Mouse (Mus musculus) cortical plate, adult 2 months (tissue): ENCODE measurements at regions not wholly inside any gene's neighbourhood (a gene's known extent, or its start where the extent isn't known, plus 50 kb on each side); places are given as distances from the start of the nearest gene placed in this dataset.

Source experiments
- H3K27ac ChIP-seq: fragments of 200-500 bp; 2 replicates; pipeline ENCODE4 v1.5.1; 2012; ENCODE audit warnings: low read length, control low read depth, inconsistent platforms; ENCODE audit not compliant: insufficient read depth
- H3K4me1 ChIP-seq: fragments of 200-500 bp; 2 replicates; pipeline ENCODE4 v1.6.1; 2011; ENCODE audit warnings: low read length; ENCODE audit not compliant: control insufficient read depth, insufficient read depth
- H3K4me3 ChIP-seq: fragments of 200-500 bp; 2 replicates; pipeline ENCODE4 v1.5.1; 2011; ENCODE audit warnings: mild to moderate bottlenecking, low read length, control low read depth; ENCODE audit not compliant: insufficient read depth
- CTCF ChIP-seq: fragments of 200-500 bp; IDR thresholded peaks from 2 replicates; pipeline ENCODE4 v1.5.1; 2011; ENCODE audit warnings: mild to moderate bottlenecking, control low read depth, low read length; ENCODE audit not compliant: insufficient read depth; ENCODE audit errors: extremely low read depth
- POLR2A ChIP-seq: fragments of 200-500 bp; IDR thresholded peaks from 2 replicates; pipeline ENCODE4 v1.6.1; 2011; ENCODE audit warnings: mild to moderate bottlenecking, low read length, control low read depth; ENCODE audit not compliant: insufficient read depth; ENCODE audit errors: extremely low read depth

- TF ChIP-seq CTCF = no peak
- no peak for TF ChIP-seq POLR2A
- Histone ChIP-seq H3K27ac (no peak overlapping the region), H3K4me1 (no peaks in the 10 kb centered on the region), H3K4me3 (no peak overlapping the region)
Observed at GRCm38 (mm10) chr5:126335553-126336520, 804.3 kb downstream of the Tmem132b start.

- no peaks in the 10 kb centered on the region for H3K4me1 ChIP-seq
- H3K27ac ChIP-seq = no peak overlapping the region
- TF ChIP-seq CTCF (no peak), POLR2A (no peak)
- H3K4me3 ChIP-seq = no peak overlapping the region
Observed at GRCm38 (mm10) chr5:126337884-126338283, 806.3 kb downstream of the Tmem132b start.

- H3K4me3 ChIP-seq = no peak overlapping the region
Observed at GRCm38 (mm10) chr5:126343570-126343969, 812.0 kb downstream of the Tmem132b start.

GRCm38 (mm10) chr5:126350936-126351335, 819.4 kb downstream of the Tmem132b start:
- Histone ChIP-seq H3K4me3 (no peak overlapping the region), H3K27ac (no peak overlapping the region), H3K4me1 (no peaks in the 10 kb centered on the region)
- TF ChIP-seq CTCF (no peak), POLR2A (no peak)

More at GRCm38 (mm10) chr5:126343570-126343969, 812.0 kb downstream of the Tmem132b start:
- no peak for TF ChIP-seq POLR2A
- no peak for TF ChIP-seq CTCF
- no peaks in the 10 kb centered on the region for H3K4me1 ChIP-seq
- no peak overlapping the region for H3K27ac ChIP-seq

- no peaks in the 10 kb centered on the region for H3K4me1 ChIP-seq
- TF ChIP-seq CTCF (no peak), POLR2A (no peak)
- H3K4me3 ChIP-seq = no peak overlapping the region
- no peak overlapping the region for H3K27ac ChIP-seq
Observed at GRCm38 (mm10) chr5:126369436-126369835, 837.9 kb downstream of the Tmem132b start.

DNA sequence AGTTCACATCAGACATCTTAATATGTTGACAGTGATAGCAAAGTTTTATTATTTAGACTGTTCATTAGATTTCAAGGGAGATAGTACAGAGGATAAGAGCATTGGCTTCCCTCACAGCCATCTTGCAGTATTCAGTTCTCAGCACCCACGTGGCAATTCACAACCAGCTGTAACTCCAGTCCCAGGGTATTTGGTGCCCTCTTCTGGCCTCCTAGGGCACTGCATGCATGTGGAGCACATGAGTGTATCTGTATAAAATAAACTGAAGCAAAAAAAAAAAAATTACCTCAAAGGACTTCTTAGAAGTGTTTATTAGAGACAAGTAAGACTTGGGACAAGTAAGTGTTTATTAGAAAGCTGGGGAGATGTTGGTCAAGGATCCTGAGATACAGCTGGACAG, 849.3 kb upstream of the Tmem132c start:
- TF ChIP-seq POLR2A (no peak), CTCF (no peak)
- Histone ChIP-seq H3K4me3 (no peak overlapping the region), H3K27ac (no peak overlapping the region), H3K4me1 (no peaks in the 10 kb centered on the region)

DNA sequence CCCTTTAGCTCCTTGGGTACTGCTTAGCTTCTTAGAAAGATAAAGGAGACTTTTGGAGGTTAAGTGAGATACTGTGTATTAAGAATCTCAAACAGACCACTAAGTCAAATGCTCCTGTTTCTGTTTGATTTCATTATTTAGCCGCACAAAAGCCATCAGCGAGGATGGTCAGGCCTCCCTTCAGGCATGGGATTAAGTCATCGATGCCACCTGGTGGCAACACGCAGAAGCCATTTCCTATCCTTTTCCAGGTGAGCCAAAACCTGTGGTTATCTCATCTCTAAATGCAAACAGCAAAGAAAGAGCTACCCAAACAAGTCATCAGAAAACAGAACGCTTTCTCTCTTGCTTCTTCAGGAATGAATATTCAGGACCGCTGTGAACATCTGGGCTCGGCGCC, 846.3 kb upstream of the Tmem132c start:
- TF ChIP-seq POLR2A (no peak), CTCF (peak; percentile 62)
- H3K27ac ChIP-seq = no peak overlapping the region
- no peaks in the 10 kb centered on the region for H3K4me1 ChIP-seq
- H3K4me3 ChIP-seq = no peak overlapping the region

- no peak for TF ChIP-seq POLR2A
- no peaks in the 10 kb centered on the region for H3K4me1 ChIP-seq
Observed at GRCm38 (mm10) chr5:126431748-126432147, 809.9 kb upstream of the Tmem132c start.

DNA sequence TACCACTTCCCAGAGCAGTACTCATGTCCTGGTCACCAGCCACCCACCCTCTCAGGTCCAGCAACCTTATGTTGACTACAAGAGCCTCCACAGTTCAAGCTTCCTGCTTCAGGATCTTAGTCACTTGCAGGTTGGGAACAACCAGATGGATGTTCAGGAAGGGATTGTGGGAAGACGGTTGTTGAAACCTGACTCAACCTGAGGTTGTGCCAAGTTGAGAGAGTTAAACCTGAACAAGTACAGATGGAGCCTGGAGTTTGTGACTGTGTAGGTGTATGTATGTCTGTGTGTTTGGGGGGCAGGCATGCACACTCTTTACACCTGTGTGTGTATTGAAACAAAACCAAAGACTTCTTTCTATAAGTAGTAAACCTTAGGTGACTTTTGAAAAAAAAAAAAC, 802.9 kb upstream of the Tmem132c start:
- H3K4me1 ChIP-seq = no peaks in the 10 kb centered on the region
- TF ChIP-seq CTCF = no peak
- TF ChIP-seq POLR2A = no peak
- no peak overlapping the region for H3K27ac ChIP-seq
- no peak overlapping the region for H3K4me3 ChIP-seq

More at GRCm38 (mm10) chr5:126431748-126432147, 809.9 kb upstream of the Tmem132c start:
- H3K4me3 ChIP-seq = no peak overlapping the region
- no peak overlapping the region for H3K27ac ChIP-seq

- H3K4me3 ChIP-seq = no peak overlapping the region
- TF ChIP-seq CTCF = no peak
- TF ChIP-seq POLR2A = no peak
- no peaks in the 10 kb centered on the region for H3K4me1 ChIP-seq
- H3K27ac ChIP-seq = no peak overlapping the region
Observed at GRCm38 (mm10) chr5:126440516-126440915, 801.1 kb upstream of the Tmem132c start.
